Mouse (Mus musculus) small intestine, adult 2 months (tissue): ENCODE results near the gene Parp11. TPM values are rescaled to one million over a fixed set of nuclear protein-coding genes. Genes with fewer than 3 reads are reported as not detected.
A peak's percentile ranks its signal among the peaks of the same experiment; 100 is the strongest.

ENCODE experiments used
- H3K27ac ChIP-seq: fragments of 200-500 bp; 2 replicates; pipeline ENCODE4 v1.5.1; 2012; ENCODE audit warnings: low read depth, low read length, control low read depth, inconsistent platforms; ENCODE audit not compliant: insufficient read depth
- H3K27me3 ChIP-seq: fragments of 200-500 bp; 2 replicates; pipeline ENCODE4 v1.6.1; 2012; ENCODE audit warnings: mild to moderate bottlenecking, moderate library complexity, low read length, inconsistent platforms; ENCODE audit not compliant: control insufficient read depth, insufficient read depth
- H3K36me3 ChIP-seq: fragments of 200-500 bp; 2 replicates; pipeline ENCODE4 v1.6.1; 2012; ENCODE audit warnings: mild to moderate bottlenecking, low read length, control low read depth, inconsistent platforms; ENCODE audit not compliant: control insufficient read depth, insufficient read depth
- H3K4me1 ChIP-seq: fragments of 200-500 bp; 2 replicates; pipeline ENCODE4 v1.6.1; 2012; ENCODE audit warnings: low read length, inconsistent platforms, mixed read lengths; ENCODE audit not compliant: control insufficient read depth, insufficient read depth, insufficient read length
- H3K4me3 ChIP-seq: fragments of 200-500 bp; 2 replicates; pipeline ENCODE4 v1.5.1; 2012; ENCODE audit warnings: low read depth, mild to moderate bottlenecking, control low read depth, inconsistent platforms, low read length, moderate library complexity
- CTCF ChIP-seq: fragments of 200-500 bp; IDR thresholded peaks from 2 replicates; pipeline ENCODE4 v1.5.1; 2012; ENCODE audit warnings: low read depth, mild to moderate bottlenecking, control low read depth, inconsistent platforms, low read length, moderate library complexity, mixed read lengths; ENCODE audit not compliant: insufficient replicate concordance, insufficient read length; ENCODE audit errors: extremely low read depth
- POLR2A ChIP-seq: fragments of 200-500 bp; IDR thresholded peaks from 2 replicates; pipeline ENCODE4 v1.6.1; 2012; ENCODE audit warnings: low read depth, mild to moderate bottlenecking, control low read depth, inconsistent platforms, low read length, moderate library complexity
- WGBS: fragments of 180-500 bp; shearing (Covaris S2); methylation state at CpG from one replicate; pipeline ENCODE4 v1.1.7; 2018; 5-methylcytosine and 5-hydroxymethylcytosine counted together
- polyA plus RNA-seq: library from polyadenylated mRNA; depleted of rRNA; stranded (reverse); fragments of >200 nt; gene quantifications from 2 replicates; pipeline ENCODE4 v1.2.3, GENCODE M21; 2012

Parp11 gene
- polyA plus RNA-seq, 1 experiment = 3.8 TPM

- TF ChIP-seq CTCF = no peak
- no peak for TF ChIP-seq POLR2A
- 51% methylated on average over 9 of the region's 9 CpGs for WGBS
- H3K27me3 ChIP-seq = no peaks in the 10 kb centered on the region
These were observed 75.7 kb downstream of the Parp11 start for GRCm38 (mm10) chr6:127522326-127522725.

GRCm38 (mm10) chr6:127524442-127524841, 77.8 kb downstream of the Parp11 start:
- Histone ChIP-seq H3K36me3 (no peaks in the 10 kb centered on the region), H3K4me3 (no peak overlapping the region), H3K4me1 (peaks cover 8% of the 10 kb centered on the region; the same call in 1 of the 2 replicates), H3K27ac (no peak overlapping the region), H3K27me3 (no peaks in the 10 kb centered on the region)
- TF ChIP-seq POLR2A (no peak), CTCF (peak; percentile 68; the same call in 1 of the 2 replicates)
- WGBS = 26% methylated on average over 8 of the region's 8 CpGs

More at GRCm38 (mm10) chr6:127522326-127522725, 75.7 kb downstream of the Parp11 start:
- H3K27ac ChIP-seq = no peak overlapping the region
- H3K4me1 ChIP-seq = peaks cover 1% of the 10 kb centered on the region; the same call in 1 of the 2 replicates
- H3K4me3 ChIP-seq = no peak overlapping the region
- H3K36me3 ChIP-seq = no peaks in the 10 kb centered on the region

GRCm38 (mm10) chr6:127528625-127529024, 82.0 kb downstream of the Parp11 start:
- Histone ChIP-seq H3K27me3 (no peaks in the 10 kb centered on the region), H3K27ac (no peak overlapping the region), H3K36me3 (no peaks in the 10 kb centered on the region), H3K4me3 (no peak overlapping the region), H3K4me1 (peaks cover 17% of the 10 kb centered on the region; the same call in 1 of the 2 replicates)
- 81% methylated on average over 7 of the region's 7 CpGs for WGBS
- no peak for TF ChIP-seq POLR2A
- no peak for TF ChIP-seq CTCF

- 15% methylated on average over 2 of the region's 2 CpGs for WGBS
- TF ChIP-seq CTCF (no peak), POLR2A (no peak)
These were observed 82.8 kb downstream of the Parp11 start for GRCm38 (mm10) chr6:127529451-127529850.

GRCm38 (mm10) chr6:127530206-127530605, 83.6 kb downstream of the Parp11 start:
- TF ChIP-seq POLR2A (no peak), CTCF (no peak)
- Histone ChIP-seq H3K36me3 (no peaks in the 10 kb centered on the region), H3K27ac (no peak overlapping the region), H3K27me3 (no peaks in the 10 kb centered on the region), H3K4me3 (no peak overlapping the region), H3K4me1 (peaks cover 17% of the 10 kb centered on the region; the same call in 1 of the 2 replicates)
- 37% methylated on average over 3 of the region's 3 CpGs for WGBS

More at GRCm38 (mm10) chr6:127529451-127529850, 82.8 kb downstream of the Parp11 start:
- no peaks in the 10 kb centered on the region for H3K36me3 ChIP-seq
- H3K27me3 ChIP-seq = no peaks in the 10 kb centered on the region
- H3K4me1 ChIP-seq = peaks cover 17% of the 10 kb centered on the region; the same call in 1 of the 2 replicates
- H3K4me3 ChIP-seq = no peak overlapping the region
- peak overlapping the region; percentile 48; the same call in 1 of the 2 replicates for H3K27ac ChIP-seq

GRCm38 (mm10) chr6:127531412-127532205, 85.0 kb downstream of the Parp11 start:
- TF ChIP-seq POLR2A = no peak
- TF ChIP-seq CTCF = no peak
- H3K27me3 ChIP-seq = no peaks in the 10 kb centered on the region
- no peaks in the 10 kb centered on the region for H3K36me3 ChIP-seq
- peaks cover 17% of the 10 kb centered on the region; the same call in 1 of the 2 replicates for H3K4me1 ChIP-seq
- no peak overlapping the region for H3K4me3 ChIP-seq
- 38% methylated on average over 3 of the region's 3 CpGs for WGBS
- peak overlapping the region; percentile 39 for H3K27ac ChIP-seq

- Histone ChIP-seq H3K4me3 (no peak overlapping the region), H3K4me1 (peaks cover 16% of the 10 kb centered on the region; the same call in 1 of the 2 replicates), H3K36me3 (no peaks in the 10 kb centered on the region), H3K27ac (peak overlapping the region; percentile 48), H3K27me3 (no peaks in the 10 kb centered on the region)
- WGBS = 45% methylated on average over 5 of the region's 5 CpGs
- no peak for TF ChIP-seq CTCF
These were observed 85.7 kb downstream of the Parp11 start for GRCm38 (mm10) chr6:127532304-127532703.
